In the genomic region with DNA sequence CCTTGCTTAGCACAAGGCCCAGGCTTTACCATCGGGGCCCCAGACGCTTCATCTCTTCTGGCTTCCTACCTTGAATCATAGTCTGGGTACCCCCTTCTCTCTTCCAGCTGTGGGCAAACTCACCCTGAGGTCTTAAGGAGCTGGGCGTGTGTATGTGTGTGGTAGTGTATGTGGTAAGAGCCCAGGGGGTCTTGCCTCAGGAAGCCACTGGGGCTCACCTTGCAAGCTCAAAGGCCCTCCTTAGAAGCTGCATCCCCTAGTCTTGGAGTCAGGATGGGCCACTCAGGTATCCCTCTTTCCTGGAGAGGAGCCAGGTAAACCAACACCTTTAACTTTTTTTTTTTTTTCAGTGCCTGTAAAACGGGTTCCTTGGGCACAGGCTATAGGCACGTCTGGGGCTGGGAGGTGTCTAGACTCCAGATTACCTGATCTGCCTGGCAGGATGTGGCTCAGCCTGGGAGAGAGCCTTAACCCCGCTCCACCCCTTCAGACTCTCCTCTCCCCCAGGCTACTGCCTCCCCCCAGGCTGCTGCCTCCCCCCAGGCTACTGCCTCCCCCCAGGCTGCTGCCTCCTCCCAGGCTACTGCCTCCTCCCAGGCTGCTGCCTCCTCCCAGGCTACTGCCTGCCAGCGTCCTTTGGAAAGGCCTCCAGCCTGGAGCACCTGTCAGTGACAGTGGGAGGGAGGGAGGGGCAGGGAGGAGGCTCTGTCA, we compare ENCODE assay signal across 10 mouse cellular contexts. TPM values are rescaled to one million over a fixed set of nuclear protein-coding genes. Genes with fewer than 3 reads are reported as not detected.
DNase-seq lines count a peak whose midpoint lies in the region; ATAC-seq and TF ChIP-seq lines count a peak whose summit lies in the region.
"Had no signal": no experiment of that assay in that cellular context is flagged by ENCODE, and none has a peak within 500 bp of the region (broad histone marks: within the 10 kb centered on the region; RNA-seq: fewer than 3 reads in every experiment).

No protein-coding gene starts in this region.

- 47% methylated on average over 7 of the region's 7 CpGs for WGBS in limb, embryonic 15.5 days
- 77% methylated on average over 7 of the region's 7 CpGs for WGBS in limb, embryonic 10.5 days
- WGBS in embryonic facial prominence, embryonic 14.5 days, result 43% methylated on average over 7 of the region's 7 CpGs
- 61% methylated on average over 7 of the region's 7 CpGs for WGBS in stomach, embryonic 16.5 days
- WGBS in heart, embryonic 10.5 days, result 59% methylated on average over 7 of the region's 7 CpGs

- H3K4me3 ChIP-seq in limb, embryonic 15.5 days, result no peak overlapping the region
- no peak overlapping the region for H3K4me3 ChIP-seq in limb, embryonic 10.5 days
- peak overlapping the region; percentile 98 for H3K4me3 ChIP-seq in G1E (ENCODE audit: low read depth, low read length)
- no peak overlapping the region for H3K4me3 ChIP-seq in embryonic facial prominence, embryonic 14.5 days (ENCODE audit: low read depth, low read length)
- no peak overlapping the region; the same call in 1 of the 2 replicates for H3K4me3 ChIP-seq in stomach, embryonic 16.5 days (replicated peaks; ENCODE audit: low read length)
- H3K4me3 ChIP-seq in heart, embryonic 10.5 days, result no peak overlapping the region
- H3K4me3 ChIP-seq: liver, embryonic 13.5 days had no signal

- H3K36me3 ChIP-seq in limb, embryonic 15.5 days, result 0 out of 2 replicates have a peak, but pooled peaks cover 3% of the 10 kb centered on the region
- peaks cover 13% of the 10 kb centered on the region; the same call in 1 of the 2 replicates for H3K36me3 ChIP-seq in limb, embryonic 10.5 days
- H3K36me3 ChIP-seq in G1E (replicated peaks), result peaks cover 70% of the 10 kb centered on the region
- H3K36me3 ChIP-seq in embryonic facial prominence, embryonic 14.5 days (ENCODE audit: control insufficient read depth, insufficient read depth, low read length), result 0 out of 2 replicates have a peak, but pooled peaks cover 4% of the 10 kb centered on the region
- peaks cover 13% of the 10 kb centered on the region for H3K36me3 ChIP-seq in stomach, embryonic 16.5 days (ENCODE audit: control insufficient read depth, insufficient read depth, low read length)
- H3K36me3 ChIP-seq in heart, embryonic 10.5 days, result peaks cover 17% of the 10 kb centered on the region

- ATAC-seq in limb, embryonic 15.5 days (ENCODE audit: insufficient number of reproducible peaks, low FRiP score, low TSS enrichment, low read depth), result no peak
- ATAC-seq in G1E (ENCODE audit: extremely low read depth, insufficient number of reproducible peaks, low FRiP score, poor library complexity, severe bottlenecking), result no peak
- ATAC-seq in embryonic facial prominence, embryonic 14.5 days (ENCODE audit: low read depth), result peak; percentile 58; the same call in 1 of the 2 replicates
- peak; percentile 31; the same call in 1 of the 2 replicates for ATAC-seq in stomach, embryonic 16.5 days (ENCODE audit: insufficient read depth, low FRiP score)

- no peak for TF ChIP-seq CTCF in G1E (IDR thresholded peaks at IDR 0.05; ENCODE audit: low read depth, low read length)

- DNase-seq in limb, embryonic 10.5 days (ENCODE audit: low spot score), result no peak
- no peak for DNase-seq in G1E (ENCODE audit: low spot score)
- DNase-seq in embryonic facial prominence, embryonic 14.5 days (ENCODE audit: low spot score), result peak; percentile 75
- DNase-seq in frontal cortex, adult 2 months (ENCODE audit: extremely low spot score in 1 of 2, low spot score in 1 of 2), result no peak
- DNase-seq in heart, embryonic 10.5 days (ENCODE audit: low spot score), result no peak
- DNase-seq: gastrocnemius, postnatal 14 days; liver, embryonic 13.5 days had no signal

- peaks cover 29% of the 10 kb centered on the region for H3K4me1 ChIP-seq in limb, embryonic 15.5 days
- peaks cover 27% of the 10 kb centered on the region for H3K4me1 ChIP-seq in limb, embryonic 10.5 days
- H3K4me1 ChIP-seq in G1E (ENCODE audit: insufficient read depth, low read depth, low read length), result peaks cover 73% of the 10 kb centered on the region
- H3K4me1 ChIP-seq in embryonic facial prominence, embryonic 14.5 days (ENCODE audit: control insufficient read depth, insufficient read depth, low read length), result peaks cover 10% of the 10 kb centered on the region; the same call in 1 of the 2 replicates
- peaks cover 13% of the 10 kb centered on the region; the same call in 1 of the 2 replicates for H3K4me1 ChIP-seq in stomach, embryonic 16.5 days (ENCODE audit: control insufficient read depth, insufficient read depth, low read length)
- H3K4me1 ChIP-seq in heart, embryonic 10.5 days, result peaks cover 26% of the 10 kb centered on the region

- peaks cover 28% of the 10 kb centered on the region for H3K27me3 ChIP-seq in limb, embryonic 15.5 days
- H3K27me3 ChIP-seq in limb, embryonic 10.5 days (ENCODE audit: low read depth, poor library complexity, severe bottlenecking), result peaks cover 41% of the 10 kb centered on the region
- no peaks in the 10 kb centered on the region for H3K27me3 ChIP-seq in G1E (ENCODE audit: insufficient read depth, low read length)
- H3K27me3 ChIP-seq in embryonic facial prominence, embryonic 14.5 days (replicated peaks; ENCODE audit: control insufficient read depth, insufficient read depth, low read length), result peaks cover 26% of the 10 kb centered on the region
- H3K27me3 ChIP-seq in stomach, embryonic 16.5 days (ENCODE audit: control insufficient read depth, insufficient read depth, low read length), result no peaks in the 10 kb centered on the region
- peaks cover 41% of the 10 kb centered on the region for H3K27me3 ChIP-seq in heart, embryonic 10.5 days (ENCODE audit: insufficient read depth, poor library complexity, severe bottlenecking)

- no peak overlapping the region; the same call in 1 of the 2 replicates for H3K4me2 ChIP-seq in limb, embryonic 15.5 days
- H3K4me2 ChIP-seq in embryonic facial prominence, embryonic 14.5 days (ENCODE audit: low read depth, low read length), result no peak overlapping the region
- H3K4me2 ChIP-seq in stomach, embryonic 16.5 days (ENCODE audit: low read depth, low read length), result peak overlapping the region; percentile 72
- H3K4me2 ChIP-seq: liver, embryonic 13.5 days had no signal

- no peaks in the 10 kb centered on the region for H3K9me3 ChIP-seq in limb, embryonic 15.5 days
- no peaks in the 10 kb centered on the region for H3K9me3 ChIP-seq in limb, embryonic 10.5 days (replicated peaks)
- no peaks in the 10 kb centered on the region for H3K9me3 ChIP-seq in G1E (replicated peaks)
- H3K9me3 ChIP-seq in embryonic facial prominence, embryonic 14.5 days (ENCODE audit: control insufficient read depth, low read length), result no peaks in the 10 kb centered on the region
- H3K9me3 ChIP-seq in stomach, embryonic 16.5 days (replicated peaks; ENCODE audit: control insufficient read depth, low read length), result no peaks in the 10 kb centered on the region
- no peaks in the 10 kb centered on the region for H3K9me3 ChIP-seq in heart, embryonic 10.5 days
- H3K9me3 ChIP-seq: liver, embryonic 13.5 days had no signal

- H3K9ac ChIP-seq in limb, embryonic 15.5 days, result no peak overlapping the region
- H3K9ac ChIP-seq in embryonic facial prominence, embryonic 14.5 days (ENCODE audit: low read depth, low read length), result no peak overlapping the region
- peak overlapping the region; percentile 26; the same call in 1 of the 2 replicates for H3K9ac ChIP-seq in stomach, embryonic 16.5 days (ENCODE audit: low read length)
- H3K9ac ChIP-seq: liver, embryonic 13.5 days had no signal

- H3K27ac ChIP-seq in limb, embryonic 15.5 days, result 0 out of 2 replicates have a peak overlapping the region, but pooled peaks have one; percentile 8
- H3K27ac ChIP-seq in limb, embryonic 10.5 days, result no peak overlapping the region
- no peak overlapping the region for H3K27ac ChIP-seq in embryonic facial prominence, embryonic 14.5 days (replicated peaks; ENCODE audit: low read depth, low read length)
- H3K27ac ChIP-seq in stomach, embryonic 16.5 days (ENCODE audit: low read length), result peak overlapping the region; percentile 70
- H3K27ac ChIP-seq in heart, embryonic 10.5 days, result no peak overlapping the region
- H3K27ac ChIP-seq: liver, embryonic 13.5 days had no signal

RNA-seq across cellular contexts. Expression of a gene that starts 6.2 kb away (rescaled TPM):
- 233 and 345 TPM in 2 replicates for polyA plus RNA-seq in limb, embryonic 15.5 days (2015; fragmentation: Nextera tagmentation; extraction: Ambion mirVana)
- polyA plus RNA-seq in limb, embryonic 10.5 days (2016; fragmentation: Nextera tagmentation; extraction: Ambion mirVana), result 22.2 and 28.8 TPM in 2 replicates
- total RNA-seq in G1E (2014; fragmentation: Nextera tagmentation) (224 and 234 TPM in 2 replicates), G1E (2017) (18.9 and 21.4 TPM in 2 replicates)
- polyA plus RNA-seq in G1E (2012), result 123 and 145 TPM in 2 replicates
- polyA plus RNA-seq in embryonic facial prominence, embryonic 14.5 days (2014; fragmentation: Nextera tagmentation; extraction: Ambion mirVana), result 223 and 292 TPM in 2 replicates
- polyA plus RNA-seq in stomach, embryonic 16.5 days (2015; fragmentation: Nextera tagmentation; extraction: Ambion mirVana), result 144 and 167 TPM in 2 replicates
- polyA plus RNA-seq in frontal cortex, adult 2 months (2012; rRNA removed), result 37.7 and 55.8 TPM in 2 replicates
- 31.3 and 33.1 TPM in 2 replicates for polyA plus RNA-seq in heart, embryonic 10.5 days (2016; fragmentation: Nextera tagmentation; extraction: Ambion mirVana)

RNA-seq across cellular contexts. Expression of a gene that starts 16.9 kb away (rescaled TPM):
- polyA plus RNA-seq in limb, embryonic 15.5 days (2015; fragmentation: Nextera tagmentation; extraction: Ambion mirVana), result 5.1 and 5.6 TPM in 2 replicates
- polyA plus RNA-seq in limb, embryonic 10.5 days (2016; fragmentation: Nextera tagmentation; extraction: Ambion mirVana), result 0.11 and 0.26 TPM in 2 replicates
- total RNA-seq in G1E (2014; fragmentation: Nextera tagmentation), result 20.5 and 23.0 TPM in 2 replicates
- total RNA-seq in G1E (2017), result 67.8 and 72.8 TPM in 2 replicates
- polyA plus RNA-seq in G1E (2012), result 11.6 and 13.3 TPM in 2 replicates
- polyA plus RNA-seq in embryonic facial prominence, embryonic 14.5 days (2014; fragmentation: Nextera tagmentation; extraction: Ambion mirVana), result 1.7 and 2.2 TPM in 2 replicates
- polyA plus RNA-seq in stomach, embryonic 16.5 days (2015; fragmentation: Nextera tagmentation; extraction: Ambion mirVana), result 4.0 and 4.1 TPM in 2 replicates
- polyA plus RNA-seq in frontal cortex, adult 2 months (2012; rRNA removed), result 0.08 and 0.19 TPM in 2 replicates
- 0.23 and 0.48 TPM in 2 replicates for polyA plus RNA-seq in heart, embryonic 10.5 days (2016; fragmentation: Nextera tagmentation; extraction: Ambion mirVana)
- total RNA-seq: layer of hippocampus, adult 18-20 months had no signal

Comparison
In these comparisons a context has a peak if more than half of its experiments do, and no peak if none do; other contexts are left out.
1. H3K27ac ChIP-seq: peak in limb, embryonic 15.5 days (single experiment) and stomach, embryonic 16.5 days (single experiment); none in limb, embryonic 10.5 days (single experiment), embryonic facial prominence, embryonic 14.5 days (single experiment) and heart, embryonic 10.5 days (single experiment).
2. ATAC-seq: peak in embryonic facial prominence, embryonic 14.5 days (single experiment) and stomach, embryonic 16.5 days (single experiment); none in limb, embryonic 15.5 days (single experiment) and G1E (single experiment).